Mouse (Mus musculus) hindlimb bud, embryonic 11.5 days (tissue): ENCODE results near the gene Uaca.

ENCODE experiments used
- DNase-seq: peaks from one replicate; pipeline ENCODE4 v3.0.0-alpha.2; 2012; ENCODE audit warnings: low read depth, low spot score; ENCODE audit errors: extremely low spot score

The Uaca gene

GRCm38 (mm10) chr9:60794210-60794840, at the start of gene Uaca:
Gene Uaca, plus strand, starts transcription at chr9:60794542.
- DNase-seq = peak; percentile 89

DNA sequence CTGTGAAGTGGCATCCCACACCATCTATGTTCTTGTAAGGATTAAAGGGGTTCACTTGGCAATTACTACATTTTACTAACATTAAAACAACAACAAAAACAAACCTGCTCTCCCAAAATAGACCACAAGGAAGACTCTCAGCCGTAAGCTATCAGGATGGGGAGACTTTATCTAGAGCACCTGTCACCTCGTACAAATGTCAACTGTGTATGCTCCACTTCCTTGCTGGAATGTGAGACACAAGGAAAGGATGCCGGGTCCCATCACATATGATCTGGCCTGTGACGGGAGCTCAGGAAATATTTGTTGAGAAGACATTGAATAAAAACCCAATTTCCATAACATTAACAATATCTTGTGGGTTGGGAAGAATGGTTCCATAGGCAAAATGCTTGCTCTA, 49.4 kb upstream of the Uaca start:
- no peak for DNase-seq

GRCm38 (mm10) chr9:60746561-60746960, 47.8 kb upstream of the Uaca start:
- DNase-seq = no peak

- no peak for DNase-seq
These were observed 46.7 kb upstream of the Uaca start for GRCm38 (mm10) chr9:60747672-60748071.

DNA sequence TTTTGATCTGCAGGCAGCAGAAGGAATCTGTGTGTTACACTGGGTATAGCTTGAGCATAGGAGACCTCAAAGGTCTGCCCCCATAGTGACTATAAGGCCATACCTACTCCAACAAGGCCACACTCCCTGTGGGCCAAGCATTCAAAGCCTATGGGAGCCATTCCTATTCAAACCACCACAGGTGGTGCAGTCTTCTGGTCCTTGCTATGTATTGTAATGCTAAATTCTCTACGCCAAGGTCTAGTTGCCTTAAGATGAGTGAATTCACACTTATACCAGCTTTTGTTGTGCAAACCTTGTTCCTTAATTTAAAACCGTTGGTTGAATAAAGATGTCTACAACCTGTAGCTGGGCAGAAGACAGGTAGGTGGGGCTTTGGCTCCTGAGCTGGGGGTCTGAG, 46.2 kb upstream of the Uaca start:
- DNase-seq = no peak

DNA sequence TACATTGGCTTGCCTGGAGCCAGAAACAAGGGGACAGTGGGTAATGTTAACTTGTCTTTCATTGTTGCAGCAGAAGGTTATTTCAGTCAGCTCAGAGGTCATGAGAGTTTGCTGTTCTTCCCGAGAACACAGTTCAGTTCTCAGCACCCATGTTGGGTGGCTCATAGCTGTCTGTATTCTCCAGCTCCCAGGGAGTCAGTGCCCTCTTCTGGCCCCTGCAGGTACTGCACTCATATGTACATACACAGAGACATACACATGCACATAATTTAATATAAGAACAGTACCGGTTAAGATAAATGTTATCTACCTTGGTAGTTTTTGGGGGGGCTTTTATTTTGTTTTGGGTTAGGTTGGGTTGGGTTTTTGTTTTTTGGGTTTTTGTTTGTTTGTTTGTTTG, 45.2 kb upstream of the Uaca start:
- no peak for DNase-seq

- DNase-seq = no peak
These were observed 43.2 kb upstream of the Uaca start for GRCm38 (mm10) chr9:60751098-60751497.

DNA sequence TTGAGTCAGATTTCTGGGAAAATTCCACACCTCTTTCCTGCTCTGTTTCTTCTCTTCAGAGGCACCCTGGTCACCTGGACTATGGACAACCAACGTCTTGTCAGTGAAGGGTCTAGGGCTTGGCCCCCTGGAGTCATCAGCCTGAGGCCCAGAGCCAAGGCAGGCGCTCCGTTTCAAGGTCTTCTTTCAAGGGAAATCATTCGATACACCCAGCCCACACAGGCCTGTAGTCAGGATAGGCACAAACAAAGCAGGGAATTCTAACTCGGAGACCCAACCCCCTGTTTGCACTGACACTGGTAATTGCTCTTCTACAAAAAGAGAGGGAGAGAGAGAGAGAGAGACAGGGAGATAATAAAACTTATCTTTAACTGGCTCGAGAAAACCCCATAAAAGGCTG, 42.4 kb upstream of the Uaca start:
- no peak for DNase-seq

GRCm38 (mm10) chr9:60752636-60753035, 41.7 kb upstream of the Uaca start:
- DNase-seq = no peak

DNA sequence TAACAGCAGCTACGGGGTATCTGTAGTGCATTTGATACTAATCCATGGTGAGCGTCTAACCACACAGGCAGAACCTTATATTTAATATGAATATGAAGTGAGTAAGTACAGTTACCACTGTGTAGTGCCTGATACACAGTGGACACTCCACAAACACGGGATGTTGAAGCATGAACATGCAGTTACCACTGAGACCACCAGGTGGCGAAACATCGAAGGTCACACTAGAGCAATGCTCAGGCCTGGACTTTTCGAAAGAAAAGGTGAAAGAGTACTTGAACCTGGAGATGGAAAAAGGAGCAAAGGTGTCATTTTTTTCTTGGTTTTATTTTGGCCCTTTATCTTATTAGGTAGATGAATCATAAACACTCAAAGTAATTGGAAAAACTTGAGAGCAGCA, 38.1 kb upstream of the Uaca start:
- DNase-seq = peak; percentile 44

GRCm38 (mm10) chr9:60756866-60757740, 37.2 kb upstream of the Uaca start:
- no peak for DNase-seq

DNA sequence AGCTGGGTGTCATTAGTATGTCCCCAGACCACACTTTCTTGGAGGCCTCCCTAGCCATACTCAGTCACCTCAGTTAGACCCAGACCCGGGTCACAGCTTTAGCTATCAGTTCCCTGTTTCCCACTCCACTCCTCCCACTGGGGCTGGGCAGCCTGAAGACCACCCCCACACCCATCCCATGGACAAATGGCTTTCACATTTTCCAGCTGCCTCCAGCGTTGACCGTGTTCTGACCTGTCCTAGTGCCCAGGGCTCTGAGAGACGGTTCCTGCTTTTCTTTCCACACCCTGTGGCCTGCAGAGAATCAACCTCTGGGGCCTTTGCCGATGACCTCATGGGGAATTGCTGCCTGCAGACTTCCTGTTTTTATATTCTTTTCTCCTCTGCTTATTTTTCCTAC, 36.5 kb upstream of the Uaca start:
- DNase-seq = no peak

DNA sequence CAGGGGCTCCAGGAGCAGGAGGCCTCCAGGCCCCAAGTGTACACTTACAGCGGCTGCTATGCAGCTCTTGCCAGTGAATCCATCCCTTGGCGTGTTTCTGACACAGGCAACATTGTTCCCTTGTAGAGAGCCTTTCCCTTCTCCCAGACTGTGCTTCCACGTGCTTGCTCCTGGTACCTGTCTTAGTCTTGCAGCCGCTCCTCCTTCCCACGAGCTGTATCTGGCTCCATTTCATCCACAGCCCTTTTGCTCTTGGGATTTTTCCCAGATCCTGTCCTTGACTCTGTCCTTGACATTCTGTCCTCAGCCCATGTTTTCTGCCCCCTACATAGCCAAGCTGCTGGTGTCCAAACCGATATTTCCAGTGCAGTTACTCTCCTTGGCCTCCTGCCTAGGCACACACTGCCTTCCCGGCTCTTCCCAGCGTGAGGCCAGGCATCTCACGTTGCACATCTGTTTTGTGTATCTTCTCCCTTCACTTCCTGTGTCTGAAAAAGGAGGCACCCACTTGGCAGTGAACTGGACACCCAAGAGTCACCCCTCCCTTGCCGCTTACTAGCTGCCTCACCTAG, 34.8 kb upstream of the Uaca start:
- DNase-seq = no peak

GRCm38 (mm10) chr9:60765181-60765580, 29.2 kb upstream of the Uaca start:
- DNase-seq = no peak

GRCm38 (mm10) chr9:60768393-60768792, 25.9 kb upstream of the Uaca start:
- no peak for DNase-seq

- no peak for DNase-seq
These were observed 24.6 kb upstream of the Uaca start for GRCm38 (mm10) chr9:60769711-60770111.

DNA sequence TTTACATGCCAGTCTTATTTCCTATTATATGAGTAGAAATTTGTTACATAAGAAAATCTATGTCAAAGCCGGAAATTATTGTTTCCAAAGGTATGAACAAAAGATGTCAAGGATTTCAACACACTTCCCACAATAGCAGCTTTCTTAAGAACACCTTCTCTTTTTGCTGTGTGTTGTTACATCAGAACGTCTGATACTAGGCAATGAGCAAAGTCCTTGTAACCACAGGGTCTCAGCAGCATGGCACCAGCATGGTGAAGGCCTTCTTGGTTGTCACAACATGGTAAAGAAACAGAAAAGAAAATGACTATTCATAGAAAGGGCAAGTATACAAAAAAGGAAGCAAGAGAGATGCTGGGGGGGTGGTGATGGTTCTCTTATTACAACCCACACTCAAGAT, 20.6 kb upstream of the Uaca start:
- no peak for DNase-seq

DNA sequence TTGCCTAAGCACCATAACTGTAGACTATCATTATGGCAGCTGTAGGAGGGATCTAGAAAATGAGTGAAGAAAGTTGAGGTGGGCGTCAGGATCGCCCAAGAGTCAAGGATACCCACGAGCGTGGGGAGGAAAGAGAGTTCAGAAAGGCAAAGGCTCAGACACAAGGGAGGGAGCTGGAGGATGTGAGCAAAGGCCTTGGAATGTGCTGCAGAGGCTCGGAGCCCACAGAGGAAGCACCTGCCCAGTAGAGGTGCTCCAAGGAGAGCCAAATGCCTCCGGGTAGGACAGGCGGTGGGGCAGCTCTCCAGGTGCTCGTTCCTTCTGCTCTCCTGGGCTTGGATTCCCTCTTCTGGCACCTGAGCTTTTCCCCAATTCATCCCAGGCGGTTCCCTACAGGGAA, 17.4 kb upstream of the Uaca start:
- no peak for DNase-seq

DNA sequence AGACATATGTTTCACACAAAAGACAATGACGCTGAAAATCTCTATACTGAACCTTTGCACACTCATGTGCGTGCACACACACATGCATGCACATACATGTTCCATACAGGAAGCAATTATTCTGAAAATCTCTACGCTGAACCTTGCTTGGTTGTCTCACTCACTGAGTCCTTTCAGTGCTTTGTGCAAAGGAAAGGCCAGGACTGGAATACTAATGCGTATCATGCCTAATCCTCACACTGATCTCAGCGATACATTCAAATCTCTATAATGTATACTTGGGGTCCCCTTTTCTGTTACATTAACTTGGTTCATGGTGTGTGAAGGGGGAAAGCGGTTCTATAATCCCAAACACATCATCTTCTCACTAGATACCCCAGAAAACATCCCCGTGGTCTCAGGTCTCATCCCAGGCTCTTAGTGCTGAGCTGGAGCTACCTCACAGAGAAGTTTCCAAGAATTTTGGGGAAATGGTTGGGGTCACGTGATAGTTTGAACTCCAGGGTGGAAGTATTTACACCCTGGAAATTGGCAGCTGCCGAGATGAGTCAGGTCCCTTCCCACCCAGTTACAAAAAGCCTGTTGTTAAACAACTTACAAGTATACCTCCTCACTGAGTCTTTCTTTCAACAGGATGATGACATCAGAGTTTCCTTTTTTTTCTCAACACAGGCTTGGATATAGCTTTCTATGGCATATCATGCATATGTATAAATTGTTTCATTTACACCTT, 12.1 kb upstream of the Uaca start:
- no peak for DNase-seq

GRCm38 (mm10) chr9:60785069-60785468, 9.3 kb upstream of the Uaca start:
- no peak for DNase-seq

- DNase-seq = no peak
These were observed 6.7 kb upstream of the Uaca start for GRCm38 (mm10) chr9:60787517-60788110.
